Mouse (Mus musculus) kidney, adult 2 months (tissue): ENCODE measurements around the gene Hoxc11. TPM values are rescaled to one million over a fixed set of nuclear protein-coding genes. Genes with fewer than 3 reads are reported as not detected.

ENCODE experiments used
- DNase-seq: peaks from one replicate; pipeline ENCODE4 v3.0.0; 2021
- H3K27ac ChIP-seq: fragments of 200-500 bp; 2 replicates; pipeline ENCODE4 v1.5.1; 2012; ENCODE audit warnings: low read depth, low read length, control low read depth, inconsistent platforms; ENCODE audit not compliant: insufficient read depth
- H3K27me3 ChIP-seq: fragments of 200-500 bp; replicated peaks from 2 replicates; pipeline ENCODE4 v1.6.1; 2012; ENCODE audit warnings: mild to moderate bottlenecking, moderate library complexity, low read length, inconsistent platforms; ENCODE audit not compliant: control insufficient read depth, insufficient read depth
- H3K36me3 ChIP-seq: fragments of 200-500 bp; 2 replicates; pipeline ENCODE4 v1.6.1; 2012; ENCODE audit warnings: mild to moderate bottlenecking, moderate library complexity, low read length, inconsistent platforms; ENCODE audit not compliant: control insufficient read depth, insufficient read depth
- H3K4me1 ChIP-seq: fragments of 200-500 bp; 2 replicates; pipeline ENCODE4 v1.6.1; 2011; ENCODE audit warnings: low read length; ENCODE audit not compliant: control insufficient read depth, insufficient read depth
- H3K4me3 ChIP-seq: fragments of 200-500 bp; 2 replicates; pipeline ENCODE4 v1.5.1; 2011; ENCODE audit warnings: mild to moderate bottlenecking, low read depth, low read length, control low read depth; ENCODE audit not compliant: insufficient read depth
- CTCF ChIP-seq: fragments of 200-500 bp; conservative IDR thresholded peaks from 2 replicates; pipeline ENCODE4 v1.5.1; 2011; ENCODE audit warnings: low read depth, mild to moderate bottlenecking, control low read depth, low read length, moderate library complexity, mixed read lengths; ENCODE audit not compliant: insufficient read depth, insufficient read length
- POLR2A ChIP-seq: fragments of 200-500 bp; IDR thresholded peaks from one replicate; pipeline ENCODE4 v1.6.1; 2011; ENCODE audit warnings: low read depth, low read length, control low read depth
- WGBS: fragments of 180-500 bp; shearing (Covaris S2); methylation state at CpG from one replicate; pipeline ENCODE4 v1.1.7; 2018; 5-methylcytosine and 5-hydroxymethylcytosine counted together
- polyA plus RNA-seq: library from polyadenylated mRNA; depleted of rRNA; stranded (reverse); fragments of >200 nt; gene quantifications from 2 replicates; pipeline ENCODE4 v1.2.3, GENCODE M21; 2012; rRNA removed

The Hoxc11 gene
- polyA plus RNA-seq, 1 experiment: 0.25 TPM

DNA sequence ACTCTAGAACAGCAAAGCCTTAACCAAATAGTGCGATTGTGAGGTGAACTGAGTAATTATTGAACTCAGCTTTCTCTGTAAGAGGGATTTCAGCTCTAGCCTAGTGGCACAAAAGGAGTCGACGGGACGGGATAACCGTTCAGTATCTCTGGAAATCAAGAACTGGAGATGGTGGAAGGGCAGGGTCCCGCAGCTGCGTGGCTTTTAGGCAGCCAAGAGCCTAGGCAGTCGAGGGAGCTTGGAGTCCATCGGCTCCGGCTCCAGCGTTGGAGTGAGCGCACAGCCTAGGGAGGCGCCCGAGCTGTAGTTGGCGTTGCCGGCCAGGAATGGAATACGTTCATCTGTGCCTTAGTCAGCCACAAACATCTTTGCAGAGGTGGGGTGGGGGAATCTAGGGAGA lies 51.1 kb downstream of the Hoxc11 start:
- Histone ChIP-seq H3K4me1 (peaks cover 21% of the 10 kb centered on the region), H3K27ac (peak overlapping the region; percentile 72), H3K36me3 (no peaks in the 10 kb centered on the region), H3K4me3 (no peak overlapping the region; the same call in 1 of the 2 replicates), H3K27me3 (no peaks in the 10 kb centered on the region)
- no peak for TF ChIP-seq CTCF
- TF ChIP-seq POLR2A: no peak
- no peak for DNase-seq
- WGBS: 16% methylated on average over 17 of the region's 17 CpGs

DNA sequence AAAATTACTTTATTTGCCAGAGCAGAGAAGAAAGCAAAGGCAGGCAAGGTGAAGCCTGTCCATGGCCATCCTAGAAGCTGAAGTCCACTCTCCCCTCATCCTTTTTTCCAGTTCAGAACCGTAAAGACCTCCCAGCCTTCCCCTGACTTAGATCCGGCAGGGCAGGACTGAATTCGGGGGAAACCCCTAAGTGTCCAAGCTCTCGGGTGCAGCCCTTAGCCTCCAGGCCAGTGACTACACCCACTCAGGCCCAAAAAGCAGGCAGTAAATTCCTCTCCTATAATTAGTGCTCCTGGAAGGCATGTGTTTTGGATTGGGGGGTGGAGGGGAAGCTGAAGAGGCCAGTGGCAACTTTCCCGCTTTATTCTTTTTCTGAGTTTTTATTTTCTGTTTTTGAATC lies 51.6 kb downstream of the Hoxc11 start:
- Histone ChIP-seq H3K4me3 (no peak overlapping the region), H3K27ac (peak overlapping the region; percentile 37; the same call in 1 of the 2 replicates), H3K4me1 (peaks cover 21% of the 10 kb centered on the region)

DNA sequence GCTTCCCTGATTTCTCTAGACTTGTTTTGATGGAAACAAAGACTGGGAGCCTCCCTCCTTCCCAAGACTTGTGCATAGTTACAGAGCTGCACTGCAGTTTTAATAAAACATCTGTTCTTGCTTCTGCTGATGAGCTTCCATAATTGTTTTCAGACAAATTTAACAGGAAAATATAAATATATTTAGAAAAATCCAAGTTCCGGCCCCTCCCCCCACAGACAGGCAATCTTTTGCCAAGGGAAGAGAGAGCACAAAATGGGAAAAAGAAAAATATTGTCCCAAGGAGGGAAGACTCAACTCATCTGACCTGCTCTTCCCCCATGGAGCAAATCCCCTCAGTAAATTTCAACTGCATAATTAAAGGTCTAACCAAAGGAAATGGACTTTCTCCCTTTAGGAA lies 52.1 kb downstream of the Hoxc11 start:
- DNase-seq: no peak
- TF ChIP-seq CTCF: no peak
- no peak for TF ChIP-seq POLR2A
- Histone ChIP-seq H3K27ac (no peak overlapping the region), H3K27me3 (no peaks in the 10 kb centered on the region), H3K4me1 (peaks cover 19% of the 10 kb centered on the region), H3K36me3 (no peaks in the 10 kb centered on the region), H3K4me3 (no peak overlapping the region)
- 46% methylated on average over 1 of the region's 1 CpGs for WGBS

More for the DNA sequence above, 51.6 kb downstream of the Hoxc11 start:
- TF ChIP-seq POLR2A (no peak), CTCF (no peak)
- 32% methylated on average over 5 of the region's 5 CpGs for WGBS
- Histone ChIP-seq H3K36me3 (no peaks in the 10 kb centered on the region), H3K27me3 (no peaks in the 10 kb centered on the region)
- DNase-seq: no peak

Other genes starting within 250 kb of the Hoxc11 start
- 57.7 and 60.6 TPM in 2 replicates for gene Calcoco1, start 232.2 kb upstream of the Hoxc11 start, polyA plus RNA-seq
- gene Hoxc13, start 33.3 kb upstream of the Hoxc11 start, polyA plus RNA-seq: not detected in 2 replicates
- not detected in 2 replicates for gene Hoxc12, start 17.7 kb upstream of the Hoxc11 start, polyA plus RNA-seq
- gene Hoxc10, start 12.4 kb downstream of the Hoxc11 start, polyA plus RNA-seq: 16.4 and 16.7 TPM in 2 replicates
- 4.0 and 4.1 TPM in 2 replicates for gene Hoxc5, start 13.0 kb downstream of the Hoxc11 start, polyA plus RNA-seq
- 5.5 and 7.3 TPM in 2 replicates for gene Hoxc9, start 22.0 kb downstream of the Hoxc11 start, polyA plus RNA-seq
- gene Hoxc8, start 36.2 kb downstream of the Hoxc11 start, polyA plus RNA-seq: 3.4 and 4.0 TPM in 2 replicates
- 24.7 and 25.4 TPM in 2 replicates for gene Hoxc6, start 43.8 kb downstream of the Hoxc11 start, polyA plus RNA-seq
- gene Hoxc4, start 64.5 kb downstream of the Hoxc11 start, polyA plus RNA-seq: 2.5 and 2.7 TPM in 2 replicates
- gene Smug1, start 212.7 kb downstream of the Hoxc11 start, polyA plus RNA-seq: 15.5 and 19.4 TPM in 2 replicates